Mouse (Mus musculus) megakaryocyte progenitor cell, adult 5-6 weeks (primary cell): ENCODE data around the gene Srprb. TPM values are rescaled to one million over a fixed set of nuclear protein-coding genes. Genes with fewer than 3 reads are reported as not detected.
"Not testable (repeated sequence)": the region's sequence is repeated elsewhere in the genome, so short reads cannot be mapped to it uniquely, and the experiment has no call there.

Source experiments
- ATAC-seq: replicated peaks from 2 replicates; pipeline ENCODE4 v1.8.0; 2016; ENCODE audit warnings: mild to moderate bottlenecking, moderate TSS enrichment, inconsistent platforms; ENCODE audit not compliant: poor library complexity
- total RNA-seq, 2 experiments: library from RNA; stranded (forward) in 1 of 2; stranded (reverse) in 1 of 2; fragments of 157-497, 149-512 nt in 1 of 2; fragments of 200-1000 nt in 1 of 2; gene quantifications; 2 replicates each; pipeline versions ENCODE4 v1.2.3 to v1.2.4; 2015 to 2017

Gene Srprb
- total RNA-seq, 2 experiments from 2014 or later: 19.3 to 25.4 TPM

GRCm38 (mm10) chr9:103212654-103213420, 10.9 kb upstream of the Srprb start:
- ATAC-seq: no peak

DNA sequence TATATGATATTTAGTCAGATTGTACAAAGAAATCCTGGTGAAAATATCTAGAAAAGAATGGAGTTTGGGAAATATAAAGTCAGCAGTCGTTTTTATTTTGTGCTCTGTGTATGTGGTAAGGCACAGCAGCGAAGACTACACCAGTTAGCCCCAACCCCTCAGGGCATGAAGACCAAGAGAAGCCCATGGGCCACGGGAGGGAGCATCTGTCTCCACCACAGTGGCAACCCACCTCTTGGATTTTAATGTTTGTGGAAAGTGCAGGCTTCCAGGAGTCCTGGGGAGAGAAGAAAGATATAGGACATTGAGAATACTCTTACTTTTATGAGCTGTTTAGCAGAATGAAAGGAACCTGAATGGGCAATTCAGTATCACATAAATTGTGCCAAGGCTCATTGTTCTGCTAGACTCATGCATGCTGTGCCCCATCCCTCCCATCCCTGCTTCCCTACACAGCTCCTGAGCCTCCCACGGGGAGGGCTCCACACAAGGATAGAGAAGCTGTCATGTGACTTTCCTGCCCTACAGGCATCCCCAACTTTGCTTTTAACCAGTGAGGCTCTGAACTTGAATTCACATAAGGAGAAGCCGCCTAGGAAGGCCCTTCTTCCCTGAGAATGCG, 7.0 kb upstream of the Srprb start:
- ATAC-seq: no peak

DNA sequence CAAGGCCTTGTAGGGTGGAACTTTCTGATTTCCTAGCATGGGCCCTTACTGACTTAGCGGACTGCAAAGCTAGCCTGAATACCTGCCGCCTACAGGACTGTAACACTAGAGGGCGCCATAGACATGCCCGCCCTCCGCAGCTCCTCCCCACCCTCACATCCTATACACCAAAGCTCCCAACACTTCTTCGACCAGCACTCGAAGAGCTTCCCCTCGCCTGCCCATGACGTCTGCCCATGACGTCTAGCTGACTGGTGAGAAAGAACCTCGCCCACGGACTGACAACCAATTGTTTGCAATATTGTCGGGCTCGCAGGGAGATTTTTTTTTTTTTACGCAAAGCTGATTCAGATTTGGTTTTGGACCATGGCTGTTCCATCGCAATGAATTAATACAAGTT, 5.9 kb upstream of the Srprb start:
- ATAC-seq: peak; percentile 100

DNA sequence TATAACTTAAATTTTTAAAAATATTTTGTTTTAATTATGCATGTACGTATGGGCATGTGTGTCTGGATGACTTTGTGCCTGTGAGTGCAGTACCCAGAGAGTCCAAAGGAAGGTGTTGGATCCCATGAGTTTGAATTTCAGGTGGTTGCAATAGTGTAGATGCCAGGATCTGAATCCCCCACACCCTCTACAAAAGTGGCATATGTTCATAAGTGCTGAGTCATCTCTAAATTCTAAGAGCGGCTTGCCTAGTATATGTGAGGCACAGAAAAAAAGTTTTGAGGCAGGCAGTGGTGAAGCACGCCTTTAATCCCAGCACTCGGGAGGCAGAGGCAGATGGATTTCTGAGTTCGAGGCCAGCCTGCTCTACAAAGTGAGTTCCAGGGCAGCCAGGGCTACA, 3.8 kb upstream of the Srprb start:
- ATAC-seq: no peak

DNA sequence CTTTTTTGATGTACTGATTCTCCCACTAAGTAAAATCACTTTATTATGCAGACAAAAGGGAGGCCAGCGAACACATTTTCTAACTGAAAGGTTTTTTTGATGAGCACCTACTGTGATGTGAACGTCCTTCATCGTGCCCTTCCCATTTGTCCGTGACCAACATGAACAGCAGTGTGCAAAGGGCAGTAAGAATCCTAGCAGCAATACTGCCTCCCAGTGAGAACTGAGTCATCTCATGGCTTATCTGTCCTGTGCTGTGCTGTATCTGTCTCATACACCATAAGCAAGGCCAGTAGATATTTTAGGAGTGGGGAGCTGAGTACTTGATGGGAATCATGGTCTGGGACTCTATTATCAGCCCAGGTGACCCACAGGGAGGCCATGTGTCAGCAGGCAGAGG, 13.5 kb downstream of the Srprb start:
- no peak for ATAC-seq

DNA sequence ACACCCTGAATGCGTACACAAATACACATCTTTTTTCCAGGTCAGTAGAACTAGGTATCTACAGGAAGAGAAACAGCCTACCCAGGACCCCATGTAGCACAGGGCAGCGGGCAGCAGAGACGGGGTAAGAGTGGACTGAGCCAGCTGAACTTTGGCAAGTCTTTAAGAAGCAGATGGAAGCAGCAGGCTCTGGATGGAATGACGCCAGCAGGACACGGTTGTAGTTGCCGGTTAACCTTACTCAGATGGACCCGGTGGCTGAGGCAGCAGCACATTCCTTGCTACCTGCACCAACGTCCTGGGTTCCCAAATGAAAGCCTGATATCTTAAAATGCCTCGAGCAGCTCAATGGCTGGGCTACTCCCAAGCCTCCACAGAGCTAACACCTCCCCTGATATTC, 15.2 kb downstream of the Srprb start:
- no peak for ATAC-seq

DNA sequence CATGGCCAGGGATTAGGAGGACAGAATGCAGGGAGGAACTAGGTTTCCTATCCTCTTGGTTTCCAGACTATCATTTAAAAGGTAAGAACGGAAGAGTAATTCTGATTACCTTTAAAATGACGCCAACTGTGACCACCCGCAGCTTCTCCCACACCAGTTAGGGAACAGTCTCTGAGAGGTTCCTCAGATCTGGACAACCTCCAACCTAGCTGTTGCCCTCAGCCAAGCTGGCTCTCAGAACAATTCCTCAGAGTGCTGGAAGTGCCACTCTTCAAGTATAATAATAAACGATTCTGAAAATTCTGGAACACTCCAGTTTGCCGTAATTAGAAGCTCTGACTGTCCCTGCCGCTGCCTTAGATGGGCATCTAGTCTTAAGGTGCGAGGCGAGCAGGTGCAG, 16.0 kb downstream of the Srprb start:
- no peak for ATAC-seq

GRCm38 (mm10) chr9:103184855-103185254, 17.1 kb downstream of the Srprb start:
- ATAC-seq: no peak

DNA sequence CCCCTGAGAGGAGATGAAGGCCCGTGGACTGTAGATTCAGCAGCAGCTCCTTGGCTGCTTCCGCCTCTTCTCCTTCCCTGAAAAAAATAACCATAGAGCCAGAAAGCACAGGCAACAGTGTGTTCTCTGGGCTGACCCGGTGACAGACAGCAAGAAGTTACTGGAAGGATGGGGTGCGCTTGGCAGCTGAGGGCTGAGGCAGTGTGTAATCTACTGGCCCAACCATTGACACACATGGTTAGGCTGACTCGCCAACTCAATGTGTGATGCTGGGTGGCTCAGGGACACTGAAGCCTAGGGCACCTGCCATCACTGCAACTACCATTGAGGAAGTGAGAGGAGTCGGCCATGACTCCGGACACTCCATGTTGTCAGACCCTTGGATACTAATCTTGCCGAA, 20.1 kb downstream of the Srprb start:
- no peak for ATAC-seq

GRCm38 (mm10) chr9:103180807-103181565, 21.0 kb downstream of the Srprb start:
- peak; percentile 91 for ATAC-seq

- peak; percentile 40 for ATAC-seq
Observed at GRCm38 (mm10) chr9:103180303-103180702, 21.6 kb downstream of the Srprb start.

DNA sequence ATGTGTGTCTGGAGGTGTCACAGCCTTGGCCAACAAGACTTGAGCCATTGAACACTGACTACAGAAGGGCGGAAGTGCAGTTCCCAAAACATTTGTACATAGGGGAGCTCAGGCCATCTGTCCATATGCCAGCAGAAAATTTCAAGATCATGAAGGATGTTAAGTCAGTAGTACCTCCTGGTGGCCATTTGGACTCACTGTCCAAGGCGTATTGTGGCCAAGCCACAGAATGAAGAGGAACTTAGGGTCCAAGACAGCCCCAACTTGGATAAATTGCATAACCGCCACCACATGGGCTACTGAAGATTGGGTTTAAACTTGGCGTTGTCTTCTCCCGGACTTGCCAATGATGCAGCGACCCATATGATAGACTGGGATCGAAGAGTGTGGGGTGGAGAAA, 26.2 kb downstream of the Srprb start:
- ATAC-seq: peak; percentile 46

DNA sequence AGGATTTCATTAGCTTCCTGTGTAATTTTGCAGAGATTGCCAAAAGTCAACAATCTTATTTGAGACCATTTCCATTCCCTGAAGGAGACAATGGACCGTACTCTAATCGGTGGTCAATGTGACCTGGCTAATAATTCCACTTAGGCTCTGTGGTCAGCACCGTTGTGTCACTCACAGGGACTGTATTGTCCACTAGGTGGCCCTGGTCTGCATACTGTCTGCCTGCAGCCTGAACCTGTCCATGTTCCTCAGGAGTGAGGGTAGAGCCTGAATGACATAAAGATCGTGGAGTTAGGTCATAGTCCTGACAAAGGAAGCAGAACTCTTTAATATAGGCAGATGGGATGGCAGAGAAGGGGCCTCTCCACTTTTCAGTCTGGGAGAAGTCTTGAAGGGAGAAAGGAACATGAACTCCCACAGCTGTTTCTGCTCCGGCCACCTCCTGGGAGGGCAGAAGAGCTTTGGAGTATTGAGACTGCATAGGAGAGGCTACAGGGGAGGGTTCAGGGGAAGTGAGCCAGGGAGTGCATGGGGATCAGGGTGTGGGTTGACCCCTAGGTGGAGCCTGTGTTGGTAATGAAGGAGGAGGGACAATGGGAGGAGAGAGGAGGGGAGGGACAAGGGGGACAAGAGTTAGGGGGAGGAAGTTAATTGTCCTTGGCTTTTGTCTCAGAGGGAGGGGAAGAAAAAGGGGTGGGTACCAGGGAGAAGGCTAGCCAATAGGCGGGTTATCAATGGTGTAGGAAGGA, 27.0 kb downstream of the Srprb start:
- peak; percentile 75 for ATAC-seq

- no peak for ATAC-seq
Observed at GRCm38 (mm10) chr9:103168771-103169170, 33.2 kb downstream of the Srprb start.

DNA sequence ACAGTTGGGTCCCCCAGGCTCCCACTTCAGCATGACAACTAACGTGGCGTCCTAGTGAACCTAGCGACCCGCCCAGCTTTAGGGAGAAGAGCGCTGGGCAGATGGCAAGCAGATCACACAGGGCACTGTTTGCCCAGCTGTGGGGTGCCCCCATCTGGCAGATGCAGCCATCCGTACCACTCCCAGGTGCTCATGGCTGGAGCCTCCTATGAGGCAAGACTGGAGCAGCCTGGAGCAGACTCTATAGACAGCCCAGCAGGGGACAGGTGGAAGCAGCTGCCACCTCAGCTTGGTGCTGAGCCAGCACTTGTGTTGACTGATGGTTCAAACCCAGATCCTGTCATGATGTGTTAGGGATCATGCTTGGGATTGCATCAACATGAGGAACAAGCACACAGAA, 33.9 kb downstream of the Srprb start:
- ATAC-seq: no peak; the same call in 1 of the 2 replicates

- no peak for ATAC-seq
Observed at GRCm38 (mm10) chr9:103163806-103164205, 38.1 kb downstream of the Srprb start.

DNA sequence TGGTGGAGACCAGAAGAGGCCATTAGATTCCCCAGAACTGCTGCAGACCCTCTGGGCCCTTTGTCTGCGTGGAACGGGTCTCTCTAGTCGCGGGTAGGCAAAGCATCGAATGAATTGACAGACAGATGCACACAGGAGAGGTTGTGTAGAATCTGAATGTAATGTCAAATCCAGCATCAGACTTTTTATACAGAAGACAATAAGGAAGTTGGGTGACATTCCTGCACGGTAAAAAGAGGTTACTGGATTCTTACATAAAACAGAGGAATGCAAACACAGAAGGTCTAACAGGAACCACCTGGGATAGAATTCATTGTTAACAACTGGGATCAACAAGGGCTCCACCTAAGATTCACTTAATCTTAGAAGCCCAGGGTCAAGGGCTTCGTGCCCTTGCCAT, 46.8 kb downstream of the Srprb start:
- ATAC-seq: not testable (repeated sequence)

- ATAC-seq: no peak
Observed at GRCm38 (mm10) chr9:103154568-103154967, 47.4 kb downstream of the Srprb start.

DNA sequence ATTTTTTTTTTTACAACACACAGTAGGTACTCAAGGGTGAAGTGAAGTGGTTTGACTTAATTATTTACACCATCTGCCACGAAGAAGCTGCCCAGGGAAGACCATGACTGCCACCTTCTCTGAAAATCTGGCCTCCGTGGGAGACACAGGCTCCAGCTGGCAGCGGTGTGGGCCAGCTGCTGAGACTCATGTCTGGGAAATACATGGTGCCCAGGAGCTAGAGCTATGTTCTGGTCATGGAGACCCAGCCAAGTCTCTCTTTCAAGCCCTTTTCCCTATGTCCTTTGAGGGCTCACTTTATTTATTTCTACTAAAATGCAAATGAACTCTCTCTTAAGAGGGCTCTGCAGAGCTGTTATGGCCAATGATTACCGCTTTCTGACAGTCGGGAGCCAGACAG, 48.7 kb downstream of the Srprb start:
- ATAC-seq: no peak

DNA sequence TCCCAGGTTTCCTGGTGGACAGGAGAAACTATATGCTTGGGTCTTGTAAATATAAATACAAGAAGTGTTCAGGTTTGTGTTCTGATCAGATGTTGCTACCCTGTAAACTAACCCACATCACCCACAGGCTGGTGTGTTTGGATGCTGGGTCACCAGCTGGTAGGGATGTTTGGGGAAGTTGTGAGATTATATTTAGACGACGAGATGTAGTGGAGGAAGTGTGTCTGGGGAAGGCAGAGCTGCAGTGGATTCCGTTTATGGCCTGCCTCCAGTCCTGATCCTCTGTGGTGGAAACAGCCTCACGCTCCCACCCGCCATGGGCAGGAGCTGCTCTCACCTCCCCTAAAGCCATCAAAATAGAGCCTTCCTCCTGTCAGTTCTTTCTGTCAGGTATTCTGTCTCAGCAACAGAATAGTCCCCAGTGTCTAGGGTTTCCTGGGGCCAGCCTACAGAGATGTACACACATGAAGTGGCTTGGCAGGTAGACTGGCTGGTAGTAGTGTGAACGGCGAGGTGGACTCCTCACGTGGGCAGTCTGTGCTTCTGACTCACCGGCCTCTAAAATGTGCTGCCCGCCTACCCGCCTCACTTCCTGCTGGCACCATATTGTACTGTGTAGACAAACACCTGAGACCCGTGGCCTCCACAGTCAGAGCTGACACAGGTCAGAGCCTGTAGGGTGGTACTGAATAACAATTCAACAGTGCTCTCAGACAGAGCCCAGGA, 52.7 kb downstream of the Srprb start:
- peak; percentile 76 for ATAC-seq

GRCm38 (mm10) chr9:103147103-103147502, 54.8 kb downstream of the Srprb start:
- ATAC-seq: no peak
